Mouse (Mus musculus) inflammation-experienced regulatory T-cells, adult 16 weeks (primary cell): ENCODE measurements around the gene Mfng. TPM values are rescaled to one million over a fixed set of nuclear protein-coding genes. Genes with fewer than 3 reads are reported as not detected.

Source experiments
- polyA plus RNA-seq: library from polyadenylated mRNA; unstranded; fragments of 100-300 nt; shearing (Covaris generic); gene quantifications from one replicate; pipeline ENCODE4 v1.2.1, GENCODE M21; 2017

Mfng gene
- 177 TPM for polyA plus RNA-seq

GRCm38 (mm10) chr15:78773290-78773729 is at the start of gene Mfng:
Mfng (minus strand) TSS chr15:78773475.

DNA sequence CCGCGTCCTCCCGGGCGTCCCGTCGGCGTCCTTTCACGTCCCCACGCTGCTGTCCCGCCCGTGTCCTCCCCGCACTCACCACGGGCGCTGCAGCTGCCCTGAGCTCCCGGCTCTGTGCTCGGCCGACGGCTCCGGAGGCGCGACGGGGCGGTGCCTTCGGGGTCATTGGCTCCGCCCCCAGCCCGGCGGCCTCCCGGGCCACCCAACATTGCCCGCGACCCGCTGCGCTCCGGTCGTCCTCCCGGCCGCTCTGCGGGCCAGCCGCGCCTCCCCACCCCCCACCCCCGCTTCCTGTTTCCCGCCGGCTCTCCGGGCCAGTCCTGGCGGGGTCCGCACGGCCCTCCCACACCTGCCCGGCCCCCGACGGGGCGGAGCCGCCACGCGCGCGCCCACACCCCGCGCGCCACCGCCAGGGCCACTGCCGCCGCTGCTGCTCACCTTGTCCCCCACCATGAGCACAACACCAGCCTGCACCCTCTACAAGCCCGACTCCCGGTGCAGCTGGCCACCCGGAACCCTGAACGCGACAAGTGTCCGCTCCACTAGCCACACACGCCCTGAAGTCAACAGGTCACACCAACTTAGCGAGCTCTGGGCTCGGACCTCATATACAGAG is 29.6 kb upstream of the Mfng start, which contains the start of gene Card10:
Gene Card10 (minus strand): TSS at position 267 of the 616 bp plus-strand sequence.

GRCm38 (mm10) chr15:78718290-78719250 is 54.7 kb downstream of the Mfng start, which contains the start of gene Elfn2:
Elfn2 (minus strand) TSS chr15:78718771.

Other genes starting within 250 kb of the Mfng start
- gene C1qtnf6, start 242.1 kb downstream of the Mfng start, polyA plus RNA-seq: 7.6 TPM
- gene Sstr3, start 228.8 kb downstream of the Mfng start, polyA plus RNA-seq: not detected
- gene Rac2, start 200.7 kb downstream of the Mfng start, polyA plus RNA-seq: 3,278 TPM
- 550 TPM for gene Cyth4, start 176.4 kb downstream of the Mfng start, polyA plus RNA-seq
- 0.07 TPM for gene Elfn2, start 54.7 kb downstream of the Mfng start, polyA plus RNA-seq
- gene Card10, start 29.6 kb upstream of the Mfng start, polyA plus RNA-seq: 0.38 TPM
- not detected for gene Cdc42ep1, start 69.1 kb upstream of the Mfng start, polyA plus RNA-seq
- not detected for gene Lgals2, start 82.1 kb upstream of the Mfng start, polyA plus RNA-seq
- gene Gga1, start 103.7 kb upstream of the Mfng start, polyA plus RNA-seq: 76.9 TPM
- gene Gm49510, start 126.2 kb upstream of the Mfng start, polyA plus RNA-seq: 0.57 TPM
- 251 TPM for gene Sh3bp1, start 126.3 kb upstream of the Mfng start, polyA plus RNA-seq
- gene Pdxp, start 140.4 kb upstream of the Mfng start, polyA plus RNA-seq: 1.9 TPM
- 515 TPM for gene Lgals1, start 153.2 kb upstream of the Mfng start, polyA plus RNA-seq
- gene Nol12, start 161.5 kb upstream of the Mfng start, polyA plus RNA-seq: 49.7 TPM
- 105 TPM for gene Triobp, start 174.2 kb upstream of the Mfng start, polyA plus RNA-seq